Mouse (Mus musculus): ENCODE measurements around the gene 4930558C23Rik.
"Not testable (repeated sequence)": the region's sequence is repeated elsewhere in the genome, so short reads cannot be mapped to it uniquely, and the experiment has no call there.

The 4930558C23Rik gene

GRCm38 (mm10) chr3:95402741-95403140, at the start of gene 4930558C23Rik:
Gene 4930558C23Rik, minus strand, starts transcription at chr3:95402841.
- DNase-seq, result no peak

GRCm38 (mm10) chr3:95450915-95451314, 48.3 kb upstream of the 4930558C23Rik start:
- DNase-seq, result no peak

- DNase-seq, result peak; percentile 53
Measured at GRCm38 (mm10) chr3:95450408-95450807, 47.8 kb upstream of the 4930558C23Rik start.

GRCm38 (mm10) chr3:95445311-95445710, 42.7 kb upstream of the 4930558C23Rik start:
- no peak for DNase-seq

GRCm38 (mm10) chr3:95442406-95443117, 39.9 kb upstream of the 4930558C23Rik start:
- DNase-seq, result peak; percentile 18

- no peak for DNase-seq
Measured at GRCm38 (mm10) chr3:95439670-95440069, 37.0 kb upstream of the 4930558C23Rik start.

GRCm38 (mm10) chr3:95438636-95439035, 36.0 kb upstream of the 4930558C23Rik start:
- DNase-seq, result not testable (repeated sequence)

GRCm38 (mm10) chr3:95435561-95435960, 32.9 kb upstream of the 4930558C23Rik start:
- DNase-seq, result no peak

GRCm38 (mm10) chr3:95434983-95435370, 32.3 kb upstream of the 4930558C23Rik start:
- DNase-seq, result no peak

- peak; percentile 96 for DNase-seq
Measured at GRCm38 (mm10) chr3:95434136-95434982, 31.7 kb upstream of the 4930558C23Rik start, which contains the start of gene Arnt. Gene Arnt, plus strand, starts transcription at chr3:95434388.

GRCm38 (mm10) chr3:95433301-95433915, 30.8 kb upstream of the 4930558C23Rik start:
- no peak for DNase-seq

GRCm38 (mm10) chr3:95428423-95428822, 25.8 kb upstream of the 4930558C23Rik start:
- not testable (repeated sequence) for DNase-seq

GRCm38 (mm10) chr3:95427891-95428238, 25.2 kb upstream of the 4930558C23Rik start:
- DNase-seq, result peak; percentile 15

- not testable (repeated sequence) for DNase-seq
Measured at GRCm38 (mm10) chr3:95427117-95427890, 24.7 kb upstream of the 4930558C23Rik start.

- not testable (repeated sequence) for DNase-seq
Measured at GRCm38 (mm10) chr3:95426476-95426875, 23.8 kb upstream of the 4930558C23Rik start.

GRCm38 (mm10) chr3:95417866-95418265, 15.2 kb upstream of the 4930558C23Rik start:
- DNase-seq, result no peak

GRCm38 (mm10) chr3:95412268-95412667, 9.6 kb upstream of the 4930558C23Rik start:
- no peak for DNase-seq

- DNase-seq, result no peak
Measured at GRCm38 (mm10) chr3:95408852-95409251, 6.2 kb upstream of the 4930558C23Rik start.

- DNase-seq, result no peak
Measured at GRCm38 (mm10) chr3:95407728-95408127, 5.1 kb upstream of the 4930558C23Rik start.

- DNase-seq, result peak; percentile 30
Measured at GRCm38 (mm10) chr3:95394385-95394784, 8.3 kb downstream of the 4930558C23Rik start.

GRCm38 (mm10) chr3:95385401-95386075, 17.1 kb downstream of the 4930558C23Rik start:
- DNase-seq, result no peak

- DNase-seq, result no peak
Measured at GRCm38 (mm10) chr3:95373208-95373607, 29.4 kb downstream of the 4930558C23Rik start.
